Mouse (Mus musculus) liver, adult (tissue): ENCODE results near the gene Gm4884.
"Not testable (repeated sequence)": the region's sequence is repeated elsewhere in the genome, so short reads cannot be mapped to it uniquely, and the experiment has no call there.

Experiments used
- GATA4 ChIP-seq: IDR thresholded peaks from 2 replicates; pipeline ENCODE4 v1.6.1; 2014; ENCODE audit warnings: mild to moderate bottlenecking, low read length; ENCODE audit not compliant: insufficient replicate concordance

The Gm4884 gene

DNA sequence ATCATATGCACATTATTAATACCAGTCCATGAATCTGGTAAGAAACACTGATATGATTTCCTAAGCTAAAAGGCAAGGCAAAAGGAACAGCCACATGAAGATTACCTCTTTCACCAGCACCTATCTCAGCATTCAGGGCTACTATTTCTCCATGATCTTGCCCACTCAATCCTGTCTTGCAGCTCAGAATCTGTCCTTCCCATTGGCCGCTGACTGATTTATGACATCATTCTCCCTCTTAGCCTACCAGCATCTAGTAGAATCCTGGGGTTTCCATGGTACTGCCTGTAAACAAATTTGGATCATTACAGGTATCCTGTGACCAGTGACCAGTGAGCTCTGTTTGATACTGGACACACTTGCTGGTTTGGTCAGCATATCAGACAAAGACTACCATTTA lies at the start of gene Gm4884:
Gm4884 (plus strand) TSS at position 301 of the 400 bp plus-strand sequence.
- not testable (repeated sequence) for TF ChIP-seq GATA4

DNA sequence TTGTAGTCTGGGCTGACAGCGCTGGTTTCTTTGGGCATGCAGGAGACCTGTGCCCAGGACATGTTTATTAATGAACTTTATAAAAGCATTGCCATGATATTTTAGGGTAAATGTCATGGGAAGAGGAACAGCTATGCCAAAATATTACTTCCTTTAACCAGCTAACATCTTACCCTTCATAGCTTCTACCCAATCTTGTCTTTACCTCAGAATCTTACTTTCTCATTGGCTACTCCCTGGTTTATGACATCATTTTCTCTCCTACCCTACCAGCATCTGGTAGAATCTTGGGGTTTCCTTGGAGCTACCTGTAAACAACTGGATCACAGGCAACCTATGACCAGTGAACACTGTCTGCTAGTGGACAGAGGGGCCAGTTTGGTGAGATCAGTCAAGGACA lies 45.3 kb upstream of the Gm4884 start, which contains the start of gene 4930433I11Rik:
4930433I11Rik (plus strand) TSS at position 301 of the 400 bp plus-strand sequence.
- TF ChIP-seq GATA4: no peak
